Mouse (Mus musculus) heart, embryonic 16.5 days (tissue): ENCODE results near the gene Camkk2. TPM values are rescaled to one million over a fixed set of nuclear protein-coding genes. Genes with fewer than 3 reads are reported as not detected.
A peak's percentile ranks its signal among the peaks of the same experiment; 100 is the strongest.

ENCODE experiments used
- ATAC-seq: fragments of 200-750 bp; cut with Nextera tagmentation; replicated peaks from 2 replicates; pipeline ENCODE4 v1.8.0; 2017; ENCODE audit warnings: moderate number of reproducible peaks; ENCODE audit not compliant: insufficient read depth, low FRiP score; ENCODE audit errors: extremely low read depth
- H3K27ac ChIP-seq: fragments of 300-500 bp; sonication (generic); 2 replicates; pipeline ENCODE4 v1.5.1; 2014; ENCODE audit warnings: mild to moderate bottlenecking, low read length, control low read depth, moderate library complexity
- H3K27me3 ChIP-seq: fragments of 300-500 bp; sonication (generic); 2 replicates; pipeline ENCODE4 v1.6.1; 2014; ENCODE audit warnings: low read length, mixed read lengths; ENCODE audit not compliant: control insufficient read depth, insufficient read depth
- H3K36me3 ChIP-seq: fragments of 300-500 bp; sonication (generic); 2 replicates; pipeline ENCODE4 v1.6.1; 2014; ENCODE audit not compliant: control insufficient read depth, insufficient read depth
- H3K4me1 ChIP-seq: fragments of 300-500 bp; sonication (generic); 2 replicates; pipeline ENCODE4 v1.6.1; 2014; ENCODE audit warnings: low read length, mixed read lengths; ENCODE audit not compliant: control insufficient read depth, insufficient read depth
- H3K4me2 ChIP-seq: fragments of 300-500 bp; sonication (generic); 2 replicates; pipeline ENCODE4 v1.6.1; 2014; ENCODE audit warnings: low read depth, mild to moderate bottlenecking, control low read depth, low read length
- H3K4me3 ChIP-seq: fragments of 300-500 bp; sonication (generic); 2 replicates; pipeline ENCODE4 v1.5.1; 2014; ENCODE audit warnings: mild to moderate bottlenecking, control low read depth, low read length
- H3K9ac ChIP-seq: fragments of 300-500 bp; sonication (generic); 2 replicates; pipeline ENCODE4 v1.6.1; 2014; ENCODE audit warnings: low read length, control low read depth
- H3K9me3 ChIP-seq: fragments of 300-500 bp; sonication (generic); replicated peaks from 2 replicates; pipeline ENCODE4 v1.6.1; 2016; ENCODE audit warnings: low read length; ENCODE audit not compliant: control insufficient read depth
- WGBS: fragments of 180-500 bp; shearing (Covaris S2); extraction: QIAGEN DNeasy Blood & Tissue Kit; methylation state at CpG from one replicate; pipeline ENCODE4 v1.1.7; 2014; 5-methylcytosine and 5-hydroxymethylcytosine counted together
- polyA plus RNA-seq: library from polyadenylated mRNA; unstranded; fragments of >200 nt; fragmentation: Nextera tagmentation; extraction: Ambion mirVana; gene quantifications from 2 replicates; pipeline ENCODE4 v1.2.1, GENCODE M21; 2015

Gene Camkk2
- 12.6 and 13.8 TPM in 2 replicates for polyA plus RNA-seq

GRCm38 (mm10) chr5:122779277-122779834 is at the start of gene Camkk2:
Camkk2 (minus strand) TSS chr5:122779409.
- Histone ChIP-seq H3K4me1 (peaks cover 17% of the 10 kb centered on the region), H3K27ac (peak within 1 kb of the TSS; percentile 49)

GRCm38 (mm10) chr5:122825099-122825498 is 45.9 kb upstream of the Camkk2 start:
- Histone ChIP-seq H3K4me3 (no peak overlapping the region), H3K4me1 (peaks cover 2% of the 10 kb centered on the region), H3K4me2 (no peak overlapping the region), H3K9me3 (no peaks in the 10 kb centered on the region), H3K27me3 (no peaks in the 10 kb centered on the region), H3K36me3 (no peaks in the 10 kb centered on the region), H3K27ac (no peak overlapping the region), H3K9ac (no peak overlapping the region)
- no peak for ATAC-seq
- 76% methylated on average over 8 of the region's 8 CpGs for WGBS

More at GRCm38 (mm10) chr5:122779277-122779834, at the start of gene Camkk2:
- under 1% methylated on average over 54 of the region's 63 CpGs for WGBS
- Histone ChIP-seq H3K27me3 (no peaks in the 10 kb centered on the region), H3K36me3 (no peaks in the 10 kb centered on the region), H3K9ac (peak within 1 kb of the TSS; percentile 76), H3K4me2 (peak within 1 kb of the TSS; percentile 70), H3K4me3 (peak within 1 kb of the TSS; percentile 74), H3K9me3 (no peaks in the 10 kb centered on the region)
- peak; percentile 75 for ATAC-seq

GRCm38 (mm10) chr5:122824450-122824849 is 45.2 kb upstream of the Camkk2 start:
- Histone ChIP-seq H3K9me3 (no peaks in the 10 kb centered on the region), H3K27ac (no peak overlapping the region), H3K4me1 (peaks cover 7% of the 10 kb centered on the region), H3K36me3 (peaks cover under 1% of the 10 kb centered on the region), H3K4me3 (no peak overlapping the region), H3K27me3 (no peaks in the 10 kb centered on the region), H3K4me2 (no peak overlapping the region), H3K9ac (no peak overlapping the region)
- ATAC-seq, result no peak
- 60% methylated on average over 6 of the region's 6 CpGs for WGBS

DNA sequence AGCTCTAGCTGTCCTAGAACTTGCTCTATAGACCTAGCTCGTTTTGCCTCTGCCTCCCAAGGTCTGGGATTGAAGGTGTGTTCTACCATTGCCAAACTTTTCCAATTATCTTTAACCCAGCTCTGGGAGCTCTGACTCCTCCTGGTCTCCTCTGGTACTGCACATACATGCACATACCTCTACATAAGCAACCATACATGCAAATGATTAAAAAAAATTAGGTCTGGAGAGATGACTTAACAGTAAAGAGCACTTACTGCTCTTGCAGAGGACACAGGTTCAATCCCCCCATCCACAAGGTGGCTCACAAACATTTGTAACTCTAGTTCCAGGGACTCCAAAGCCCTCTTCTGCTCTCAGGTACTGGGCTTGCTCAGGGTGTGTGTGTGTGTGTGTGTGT is 44.8 kb upstream of the Camkk2 start:
- 68% methylated on average over 1 of the region's 1 CpGs for WGBS
- peaks cover 4% of the 10 kb centered on the region for H3K36me3 ChIP-seq
- no peak overlapping the region for H3K9ac ChIP-seq
- no peak for ATAC-seq
- no peak overlapping the region for H3K27ac ChIP-seq
- no peak overlapping the region for H3K4me3 ChIP-seq
- no peak overlapping the region for H3K4me2 ChIP-seq
- H3K9me3 ChIP-seq, result no peaks in the 10 kb centered on the region
- H3K4me1 ChIP-seq, result peaks cover 10% of the 10 kb centered on the region
- H3K27me3 ChIP-seq, result no peaks in the 10 kb centered on the region

GRCm38 (mm10) chr5:122822441-122822840 is 43.2 kb upstream of the Camkk2 start:
- Histone ChIP-seq H3K27ac (no peak overlapping the region), H3K36me3 (peaks cover 17% of the 10 kb centered on the region), H3K9me3 (no peaks in the 10 kb centered on the region), H3K27me3 (no peaks in the 10 kb centered on the region), H3K9ac (no peak overlapping the region), H3K4me2 (no peak overlapping the region), H3K4me1 (peaks cover 10% of the 10 kb centered on the region), H3K4me3 (no peak overlapping the region)
- WGBS, result 80% methylated on average over 4 of the region's 4 CpGs
- ATAC-seq, result no peak

DNA sequence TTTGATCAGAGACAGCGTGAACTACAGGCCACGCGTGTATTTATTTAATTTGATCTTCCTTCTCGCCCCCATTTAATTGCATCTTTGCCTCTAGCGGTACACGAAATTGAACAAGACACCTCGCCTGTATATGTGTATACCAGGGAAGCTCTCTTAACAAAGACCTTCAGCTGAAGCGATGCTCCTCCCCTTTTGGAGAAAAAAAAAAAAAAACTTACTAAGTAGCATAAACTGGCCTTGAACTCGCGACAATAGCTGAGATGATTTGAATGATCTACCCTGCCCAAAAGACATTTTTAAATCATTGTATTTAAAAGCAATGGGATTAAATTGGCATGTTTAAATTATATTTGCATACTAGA is 42.3 kb upstream of the Camkk2 start:
- Histone ChIP-seq H3K9ac (peak overlapping the region; percentile 78), H3K36me3 (peaks cover 23% of the 10 kb centered on the region), H3K4me1 (peaks cover 10% of the 10 kb centered on the region), H3K4me2 (peak overlapping the region; percentile 62), H3K4me3 (peak overlapping the region; percentile 71), H3K27ac (peak overlapping the region; percentile 93), H3K27me3 (no peaks in the 10 kb centered on the region), H3K9me3 (no peaks in the 10 kb centered on the region)
- 0% methylated on average over 10 of the region's 10 CpGs for WGBS
- peak; percentile 29 for ATAC-seq

DNA sequence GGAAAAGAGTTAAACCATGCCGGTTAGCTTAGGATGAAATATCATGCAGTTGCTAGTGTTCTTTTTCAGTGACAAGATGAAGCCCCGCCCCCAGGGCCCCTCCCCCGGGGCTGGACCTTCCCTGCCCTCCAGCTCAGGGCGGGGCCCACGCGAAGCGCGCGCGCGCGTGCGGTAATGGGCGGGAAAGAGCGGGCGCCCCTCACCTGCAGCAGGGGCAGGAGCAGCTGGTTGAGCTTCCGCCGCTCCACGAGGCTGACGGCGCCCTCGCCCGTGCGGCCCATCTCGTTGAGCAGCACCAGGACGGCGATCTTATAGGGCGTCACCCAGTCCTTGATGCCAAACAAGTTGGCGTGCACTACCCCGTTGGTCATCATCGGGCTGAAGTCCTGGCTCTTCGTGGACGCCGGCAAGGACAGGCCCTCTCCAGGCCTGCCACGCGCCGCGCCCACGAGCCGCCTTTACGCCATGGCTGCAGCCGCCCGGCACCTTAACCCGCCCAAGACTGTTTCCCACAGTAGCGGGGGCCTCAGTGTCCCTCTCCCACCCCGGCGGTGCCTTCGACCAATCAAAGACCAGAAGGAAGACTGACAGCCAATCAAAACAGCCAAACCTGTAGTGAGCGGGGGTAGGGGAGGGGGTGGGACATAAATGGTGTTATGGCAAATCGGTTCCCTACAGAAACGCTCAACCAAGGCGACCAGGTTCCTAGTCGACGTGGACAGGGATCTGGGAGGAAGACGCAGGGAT is 41.7 kb upstream of the Camkk2 start, which contains the start of gene Anapc5:
Anapc5 (minus strand) TSS at position 563 of the 747 bp plus-strand sequence.
- Histone ChIP-seq H3K4me1 (peaks cover 10% of the 10 kb centered on the region), H3K27ac (peak within 1 kb of the TSS; percentile 93), H3K4me2 (peak within 1 kb of the TSS; percentile 64), H3K9me3 (no peaks in the 10 kb centered on the region), H3K4me3 (peak within 1 kb of the TSS; percentile 71), H3K36me3 (peaks cover 28% of the 10 kb centered on the region), H3K27me3 (no peaks in the 10 kb centered on the region), H3K9ac (peak within 1 kb of the TSS; percentile 85)
- under 1% methylated on average over 55 of the region's 55 CpGs for WGBS
- ATAC-seq, result peak; percentile 99

DNA sequence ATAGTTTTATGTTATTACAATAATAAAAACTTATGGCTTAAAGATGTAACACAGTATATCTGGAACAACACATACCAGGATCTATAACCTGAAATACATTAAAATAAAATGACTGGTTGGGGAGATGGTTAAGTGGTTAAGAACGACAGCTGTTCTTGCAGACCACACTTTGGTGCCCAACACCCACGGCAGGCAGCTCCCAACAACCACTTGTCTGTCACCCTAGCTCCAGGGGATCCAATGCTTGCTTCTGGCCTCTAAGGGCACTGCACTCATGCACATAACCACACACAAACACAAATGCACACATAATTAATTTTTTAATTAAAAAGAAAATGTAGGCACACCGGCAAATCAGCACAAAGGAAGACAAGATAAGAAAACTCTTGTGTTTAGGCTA is 33.5 kb upstream of the Camkk2 start:
- Histone ChIP-seq H3K4me3 (no peak overlapping the region), H3K36me3 (peaks cover 64% of the 10 kb centered on the region), H3K9ac (no peak overlapping the region), H3K4me2 (no peak overlapping the region), H3K9me3 (no peaks in the 10 kb centered on the region), H3K27me3 (no peaks in the 10 kb centered on the region), H3K27ac (no peak overlapping the region), H3K4me1 (no peaks in the 10 kb centered on the region)
- no peak for ATAC-seq
- WGBS, result 75% methylated on average over 3 of the region's 3 CpGs

DNA sequence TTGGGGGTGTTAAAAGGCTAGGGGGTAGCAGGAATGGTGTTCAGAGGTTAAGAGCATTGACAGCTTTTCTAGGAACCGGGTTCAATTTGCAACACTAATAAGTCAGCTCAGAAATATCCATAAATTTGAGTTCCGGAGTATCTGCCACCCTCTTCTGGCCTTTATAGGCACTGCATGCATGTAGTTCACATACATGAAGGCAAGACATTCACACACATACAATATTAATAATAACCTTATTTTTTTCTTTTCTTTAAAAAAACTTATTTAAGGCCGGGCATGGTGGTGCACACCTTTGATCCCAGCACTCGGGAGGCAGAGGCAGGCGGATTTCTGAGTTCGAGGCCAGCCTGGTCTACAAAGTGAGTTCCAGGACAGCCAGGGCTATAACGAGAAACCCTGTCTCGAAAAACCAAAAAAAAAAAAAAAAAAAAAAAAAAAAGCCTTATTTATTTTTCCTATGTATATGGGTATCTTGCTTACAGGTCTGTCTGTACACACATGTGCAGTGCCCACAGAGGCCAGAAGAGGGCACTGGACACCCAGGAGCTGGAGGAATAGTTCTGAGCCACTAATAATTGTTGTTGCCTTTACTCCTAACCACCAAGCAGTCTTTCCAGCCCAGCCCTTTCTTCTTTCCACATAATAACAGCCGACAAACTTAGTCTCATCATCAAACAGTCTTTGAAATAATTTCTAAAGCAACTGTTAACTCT is 32.3 kb upstream of the Camkk2 start:
- no peak overlapping the region for H3K4me3 ChIP-seq
- no peaks in the 10 kb centered on the region for H3K9me3 ChIP-seq
- no peak for ATAC-seq
- no peak overlapping the region for H3K27ac ChIP-seq
- H3K36me3 ChIP-seq, result peaks cover 64% of the 10 kb centered on the region
- no peak overlapping the region for H3K9ac ChIP-seq
- no peaks in the 10 kb centered on the region for H3K27me3 ChIP-seq
- H3K4me2 ChIP-seq, result no peak overlapping the region
- 94% methylated on average over 9 of the region's 9 CpGs for WGBS
- H3K4me1 ChIP-seq, result no peaks in the 10 kb centered on the region
